Mouse (Mus musculus) T-helper 1 cell (primary cell): ENCODE measurements around the gene Gm17174.
"Not testable (repeated sequence)": the region's sequence is repeated elsewhere in the genome, so short reads cannot be mapped to it uniquely, and the experiment has no call there.

Source experiments
- in situ Hi-C: fragments of 300-600 bp; cut with MboI, MseI; formaldehyde crosslinking; loops from one replicate; pipeline ENCODE4 v1.15.1; 2025; ENCODE audit warnings: high pct_unique_total_duplicates

The Gm17174 gene

DNA sequence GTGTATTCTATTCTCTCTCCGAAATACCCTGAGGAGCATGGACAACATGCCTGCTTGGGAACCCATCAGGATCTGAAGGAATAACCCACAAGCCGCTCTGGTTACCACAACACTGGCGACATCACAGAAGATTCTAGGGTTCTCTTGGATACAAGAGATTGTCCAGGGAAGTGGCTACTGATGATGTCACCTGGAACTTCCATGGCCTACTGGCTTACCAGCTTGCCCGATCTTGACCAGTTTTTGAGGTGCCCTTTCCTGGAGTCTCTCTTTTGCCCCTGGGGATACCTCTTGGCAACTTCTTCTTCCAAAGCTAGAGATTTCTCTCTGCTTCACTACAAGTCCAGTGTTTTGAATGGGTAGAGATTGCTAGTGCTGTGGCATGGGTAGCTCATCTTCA, at the start of gene Gm17174:
Gene Gm17174 (minus strand): TSS at position 101 of the 400 bp plus-strand sequence.
- in situ Hi-C loops, result not testable (repeated sequence)

DNA sequence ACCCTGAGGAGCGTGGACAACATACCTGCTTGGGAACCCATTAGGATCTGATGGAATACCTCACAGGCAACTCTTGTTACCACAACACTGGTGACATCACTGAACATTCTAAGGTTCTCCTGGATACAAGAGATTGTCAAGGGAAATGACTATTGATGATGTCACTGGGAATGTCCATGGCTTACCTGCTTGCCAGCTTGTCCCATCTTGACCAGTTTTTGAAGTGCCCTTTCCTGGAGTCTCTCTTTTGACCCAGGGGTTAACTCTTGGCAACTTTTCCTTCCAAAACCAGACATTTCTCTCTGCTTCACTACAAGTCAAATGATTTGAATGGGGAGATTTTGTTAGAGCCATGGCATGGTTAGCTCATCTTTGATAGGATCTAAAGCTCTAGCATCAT, 43.6 kb upstream of the Gm17174 start, which contains the start of gene Gm4181:
Gene Gm4181 (minus strand): TSS at position 101 of the 400 bp plus-strand sequence.
- in situ Hi-C loops, result not testable (repeated sequence)

DNA sequence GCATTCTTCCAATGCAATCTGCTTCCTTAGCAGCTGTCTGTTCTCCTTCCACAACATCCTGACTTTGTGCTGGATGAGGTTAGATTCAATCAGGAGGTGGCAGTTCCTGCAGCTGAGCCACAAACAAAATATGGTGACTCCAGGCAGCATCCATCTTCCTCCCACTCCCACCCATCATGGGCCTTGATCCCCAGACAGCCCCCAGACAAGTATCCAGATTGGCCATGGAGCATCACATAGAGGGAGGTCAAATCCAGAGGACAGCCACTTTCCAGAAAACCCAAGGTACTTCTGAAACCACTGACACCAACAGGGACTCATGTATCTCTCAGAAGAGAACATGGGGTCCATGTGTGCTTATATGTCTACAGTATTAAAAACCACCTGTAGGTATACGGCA, 40.5 kb upstream of the Gm17174 start:
- in situ Hi-C loops, result not testable (repeated sequence)

DNA sequence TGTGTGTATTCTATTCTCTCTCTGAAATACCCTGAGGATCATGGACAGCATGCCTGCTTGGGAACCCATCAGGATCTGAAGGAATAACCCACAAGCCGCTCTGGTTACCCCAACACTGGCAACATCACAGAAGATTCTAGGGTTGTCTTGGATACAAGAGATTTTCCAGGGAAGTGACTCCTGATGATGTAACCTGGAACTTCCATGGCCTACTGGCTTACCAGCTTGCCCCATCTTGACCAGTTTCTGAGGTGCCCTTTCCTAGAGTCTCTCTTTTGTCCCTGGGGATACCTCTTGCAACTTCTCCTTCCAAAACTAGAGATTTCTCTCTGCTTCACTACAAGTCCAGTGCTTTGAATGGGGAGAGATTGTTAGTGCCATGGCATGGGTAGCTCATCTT, 19.3 kb upstream of the Gm17174 start, which contains the start of gene Gm17078:
Gene Gm17078 (minus strand): TSS at position 101 of the 400 bp plus-strand sequence.
- in situ Hi-C loops, result no loop called here

DNA sequence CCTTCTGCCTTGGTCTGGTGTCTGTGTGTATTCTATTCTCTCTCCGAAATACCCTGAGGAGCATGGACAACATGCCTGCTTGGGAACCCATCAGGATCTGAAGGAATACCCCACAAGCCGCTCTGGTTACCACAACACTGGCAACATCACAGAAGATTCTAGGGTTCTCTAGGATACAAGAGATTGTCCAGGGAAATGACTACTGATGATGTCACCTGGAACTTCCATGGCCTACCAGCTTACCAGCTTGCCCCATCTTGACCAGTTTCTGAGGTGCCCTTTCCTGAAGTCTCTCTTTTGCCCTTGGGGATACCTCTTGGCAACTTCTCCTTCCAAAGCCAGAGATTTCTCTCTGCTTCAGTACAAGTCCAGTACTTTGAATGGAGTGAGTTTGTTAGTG, 18.0 kb downstream of the Gm17174 start, which contains the start of gene Gm17175:
Gene Gm17175 (minus strand): TSS at position 101 of the 400 bp plus-strand sequence.
- in situ Hi-C loops, result not testable (repeated sequence)

DNA sequence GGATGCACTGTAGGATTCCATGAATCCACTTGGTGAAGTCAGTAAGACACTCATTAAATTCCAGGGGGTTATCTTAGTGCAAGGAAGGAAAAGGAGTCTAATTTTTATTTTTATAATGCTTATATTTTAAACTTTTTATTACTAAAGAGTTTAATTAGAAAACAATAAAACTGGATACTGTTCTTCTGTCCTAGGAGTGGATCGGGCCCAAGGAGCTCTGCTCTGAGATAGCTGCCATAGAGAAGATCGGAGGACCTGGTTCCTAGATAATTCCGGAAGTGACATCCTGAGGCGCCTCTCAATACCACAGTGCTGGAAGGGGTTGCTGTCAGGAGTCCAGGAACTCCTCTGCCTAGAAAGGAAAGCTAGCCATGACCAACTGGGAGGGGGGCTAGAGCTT, 39.4 kb downstream of the Gm17174 start, which contains the start of gene Gm5622:
Gene Gm5622 (plus strand): TSS at position 301 of the 400 bp plus-strand sequence.
- in situ Hi-C loops, result no loop called here
